Mouse (Mus musculus) intestine, embryonic 16.5 days (tissue): ENCODE results near the gene Slc30a4. TPM values are rescaled to one million over a fixed set of nuclear protein-coding genes. Genes with fewer than 3 reads are reported as not detected.

Experiments used
- ATAC-seq: fragments of 200-750 bp; cut with Nextera tagmentation; 2 replicates; pipeline ENCODE4 v1.8.0; 2017; ENCODE audit warnings: moderate TSS enrichment, moderate library complexity
- H3K27ac ChIP-seq: fragments of 300-500 bp; sonication (generic); 2 replicates; pipeline ENCODE4 v1.5.1; 2014; ENCODE audit warnings: mild to moderate bottlenecking, low read length
- H3K27me3 ChIP-seq: fragments of 300-500 bp; sonication (generic); replicated peaks from 2 replicates; pipeline ENCODE4 v1.6.1; 2014; ENCODE audit warnings: low read length, control low read depth, mixed read lengths; ENCODE audit not compliant: control insufficient read depth, insufficient read depth
- H3K36me3 ChIP-seq: fragments of 300-500 bp; sonication (generic); 2 replicates; pipeline ENCODE4 v1.6.1; 2014; ENCODE audit warnings: low read length, control low read depth; ENCODE audit not compliant: control insufficient read depth, insufficient read depth
- H3K4me1 ChIP-seq: fragments of 300-500 bp; sonication (generic); 2 replicates; pipeline ENCODE4 v1.6.1; 2014; ENCODE audit warnings: low read length, control low read depth, mixed read lengths; ENCODE audit not compliant: control insufficient read depth, insufficient read depth
- H3K4me2 ChIP-seq: fragments of 300-500 bp; sonication (generic); 2 replicates; pipeline ENCODE4 v1.6.1; 2014; ENCODE audit warnings: low read depth, low read length, control low read depth
- H3K4me3 ChIP-seq: fragments of 300-500 bp; sonication (generic); 2 replicates; pipeline ENCODE4 v1.5.1; 2014; ENCODE audit warnings: mild to moderate bottlenecking, low read length
- H3K9ac ChIP-seq: fragments of 300-500 bp; sonication (generic); 2 replicates; pipeline ENCODE4 v1.6.1; 2014; ENCODE audit warnings: low read depth, low read length
- H3K9me3 ChIP-seq: fragments of 300-500 bp; sonication (generic); 2 replicates; pipeline ENCODE4 v1.6.1; 2016; ENCODE audit warnings: low read length, control low read depth; ENCODE audit not compliant: control insufficient read depth
- WGBS: fragments of 180-500 bp; shearing (Covaris S2); extraction: QIAGEN DNeasy Blood & Tissue Kit; methylation state at CpG from one replicate; pipeline ENCODE4 v1.1.7; 2014; 5-methylcytosine and 5-hydroxymethylcytosine counted together
- polyA plus RNA-seq: library from polyadenylated mRNA; unstranded; fragments of >200 nt; fragmentation: Nextera tagmentation; extraction: Ambion mirVana; gene quantifications from 2 replicates; pipeline ENCODE4 v1.2.1, GENCODE M21; 2015

Slc30a4 gene
- polyA plus RNA-seq, 1 experiment from 2014 or later, result 8.1 TPM

DNA sequence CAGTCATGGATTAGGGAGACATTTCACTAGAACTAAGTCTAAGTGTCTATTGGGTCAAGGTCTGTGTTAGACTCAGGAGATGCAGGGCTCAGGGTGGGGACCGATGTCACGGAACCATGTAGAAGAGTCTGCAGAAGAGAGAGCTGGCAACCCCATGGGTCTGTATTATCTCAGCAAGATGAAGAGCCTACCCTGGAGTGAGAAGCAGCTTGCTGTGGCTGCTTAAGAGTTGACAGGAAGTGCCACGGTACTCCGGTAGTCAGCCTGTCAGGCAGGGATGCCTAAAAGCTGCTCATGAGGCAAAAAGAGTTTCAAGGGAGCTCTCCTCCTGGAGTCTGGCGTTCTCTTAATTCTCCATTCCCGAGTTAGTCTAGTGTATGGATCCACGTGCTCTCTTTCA is 42.6 kb downstream of the Slc30a4 start:
- H3K9me3 ChIP-seq, result no peaks in the 10 kb centered on the region
- no peak for ATAC-seq
- no peaks in the 10 kb centered on the region for H3K27me3 ChIP-seq
- H3K9ac ChIP-seq, result no peak overlapping the region
- H3K4me3 ChIP-seq, result no peak overlapping the region
- no peak overlapping the region for H3K27ac ChIP-seq
- no peaks in the 10 kb centered on the region for H3K36me3 ChIP-seq
- H3K4me2 ChIP-seq, result no peak overlapping the region
- peaks cover 20% of the 10 kb centered on the region for H3K4me1 ChIP-seq
- WGBS, result 72% methylated on average over 7 of the region's 7 CpGs

DNA sequence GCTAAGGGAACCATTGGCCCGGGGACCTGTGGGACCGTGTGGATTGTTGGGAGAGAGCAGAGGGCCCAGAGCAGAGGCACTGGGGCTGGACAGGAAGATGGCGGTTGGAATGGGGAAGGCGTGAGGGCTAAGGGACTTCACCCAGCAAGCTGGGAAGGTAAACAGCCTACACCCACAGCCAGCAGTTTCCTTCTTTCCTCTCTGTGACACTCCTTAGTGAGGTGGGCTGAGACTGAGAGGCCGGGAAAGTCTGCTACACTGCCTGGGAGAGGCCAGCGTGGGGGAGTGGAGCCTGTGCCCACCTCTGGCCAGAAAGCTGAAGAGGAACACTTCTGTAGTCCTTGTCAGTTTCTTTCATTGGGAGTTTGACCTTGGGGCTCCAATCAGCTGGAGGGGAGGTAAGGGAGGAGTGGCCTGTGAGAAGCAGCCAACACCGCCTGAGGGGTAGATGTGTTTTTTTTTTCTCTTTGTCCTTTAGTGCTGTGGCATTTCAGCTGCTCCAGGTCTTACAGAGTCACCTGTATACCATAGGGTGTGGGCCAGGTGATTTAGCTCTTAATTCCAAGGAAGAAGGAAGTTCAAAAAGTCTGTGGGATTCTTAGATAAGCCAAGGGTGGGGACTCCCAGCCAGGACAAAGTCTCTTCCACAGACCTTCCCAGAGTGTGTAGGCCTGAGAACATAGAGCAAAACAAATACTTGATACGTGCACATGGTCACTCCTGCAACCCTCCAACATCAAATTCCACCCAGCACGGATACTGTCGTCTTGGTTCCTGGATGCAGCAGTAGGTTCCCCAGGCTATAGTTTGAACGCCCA is 44.5 kb downstream of the Slc30a4 start:
- Histone ChIP-seq H3K4me2 (peak overlapping the region; percentile 30; the same call in 1 of the 2 replicates), H3K36me3 (no peaks in the 10 kb centered on the region), H3K4me1 (peaks cover 20% of the 10 kb centered on the region), H3K4me3 (no peak overlapping the region), H3K9ac (peak overlapping the region; percentile 40), H3K27me3 (no peaks in the 10 kb centered on the region), H3K27ac (peak overlapping the region; percentile 98), H3K9me3 (no peaks in the 10 kb centered on the region)
- WGBS, result 63% methylated on average over 11 of the region's 11 CpGs
- peak; percentile 96 for ATAC-seq

DNA sequence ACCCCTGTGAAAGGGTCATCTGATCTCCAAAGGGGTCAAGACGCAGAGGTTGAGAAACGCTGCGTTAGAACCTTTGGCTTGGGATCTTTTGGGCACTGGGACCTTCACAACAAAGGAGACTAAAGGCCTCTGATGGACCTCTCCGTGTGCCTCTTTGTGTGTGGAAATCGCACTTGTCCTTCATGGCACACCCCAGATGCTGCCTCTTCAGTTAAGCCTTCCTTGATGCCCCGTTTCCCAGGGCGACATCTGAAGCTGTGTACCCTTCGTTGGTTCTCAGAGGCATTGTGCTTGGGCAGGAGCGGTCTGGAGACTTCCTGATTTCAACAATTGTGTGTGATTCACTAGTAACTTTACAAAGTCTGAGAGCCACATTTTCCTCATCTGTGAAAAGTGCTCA is 45.7 kb downstream of the Slc30a4 start:
- peak overlapping the region; percentile 98 for H3K27ac ChIP-seq
- H3K4me1 ChIP-seq, result peaks cover 20% of the 10 kb centered on the region
- H3K36me3 ChIP-seq, result no peaks in the 10 kb centered on the region
- no peak overlapping the region for H3K9ac ChIP-seq
- H3K4me2 ChIP-seq, result no peak overlapping the region
- H3K4me3 ChIP-seq, result no peak overlapping the region
- no peaks in the 10 kb centered on the region for H3K9me3 ChIP-seq
- ATAC-seq, result no peak
- no peaks in the 10 kb centered on the region for H3K27me3 ChIP-seq
- 61% methylated on average over 9 of the region's 9 CpGs for WGBS

DNA sequence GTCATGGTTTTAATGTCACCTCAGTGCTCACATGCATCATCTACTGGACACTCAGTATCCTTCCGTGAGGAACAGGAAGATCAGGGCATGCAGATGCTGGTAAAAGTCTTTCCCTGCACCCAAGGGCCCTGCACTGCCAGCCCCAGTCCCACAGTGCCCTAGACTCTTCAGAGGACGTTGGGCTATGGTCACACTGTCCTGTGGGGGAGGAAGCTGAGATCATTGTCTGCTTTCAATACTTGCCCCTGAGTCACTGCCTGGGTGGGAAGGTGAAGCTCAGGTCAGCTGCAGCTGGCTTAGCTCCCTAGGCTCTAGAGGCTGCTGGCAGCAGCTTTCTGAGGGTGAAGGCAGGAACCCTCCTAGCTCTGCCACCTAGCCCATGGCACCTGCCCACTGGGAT is 46.4 kb downstream of the Slc30a4 start:
- ATAC-seq, result no peak
- H3K9ac ChIP-seq, result no peak overlapping the region
- peaks cover 20% of the 10 kb centered on the region for H3K4me1 ChIP-seq
- H3K27ac ChIP-seq, result no peak overlapping the region
- H3K27me3 ChIP-seq, result no peaks in the 10 kb centered on the region
- H3K9me3 ChIP-seq, result no peaks in the 10 kb centered on the region
- no peak overlapping the region for H3K4me3 ChIP-seq
- WGBS, result 59% methylated on average over 2 of the region's 2 CpGs
- H3K4me2 ChIP-seq, result no peak overlapping the region
- no peaks in the 10 kb centered on the region for H3K36me3 ChIP-seq

DNA sequence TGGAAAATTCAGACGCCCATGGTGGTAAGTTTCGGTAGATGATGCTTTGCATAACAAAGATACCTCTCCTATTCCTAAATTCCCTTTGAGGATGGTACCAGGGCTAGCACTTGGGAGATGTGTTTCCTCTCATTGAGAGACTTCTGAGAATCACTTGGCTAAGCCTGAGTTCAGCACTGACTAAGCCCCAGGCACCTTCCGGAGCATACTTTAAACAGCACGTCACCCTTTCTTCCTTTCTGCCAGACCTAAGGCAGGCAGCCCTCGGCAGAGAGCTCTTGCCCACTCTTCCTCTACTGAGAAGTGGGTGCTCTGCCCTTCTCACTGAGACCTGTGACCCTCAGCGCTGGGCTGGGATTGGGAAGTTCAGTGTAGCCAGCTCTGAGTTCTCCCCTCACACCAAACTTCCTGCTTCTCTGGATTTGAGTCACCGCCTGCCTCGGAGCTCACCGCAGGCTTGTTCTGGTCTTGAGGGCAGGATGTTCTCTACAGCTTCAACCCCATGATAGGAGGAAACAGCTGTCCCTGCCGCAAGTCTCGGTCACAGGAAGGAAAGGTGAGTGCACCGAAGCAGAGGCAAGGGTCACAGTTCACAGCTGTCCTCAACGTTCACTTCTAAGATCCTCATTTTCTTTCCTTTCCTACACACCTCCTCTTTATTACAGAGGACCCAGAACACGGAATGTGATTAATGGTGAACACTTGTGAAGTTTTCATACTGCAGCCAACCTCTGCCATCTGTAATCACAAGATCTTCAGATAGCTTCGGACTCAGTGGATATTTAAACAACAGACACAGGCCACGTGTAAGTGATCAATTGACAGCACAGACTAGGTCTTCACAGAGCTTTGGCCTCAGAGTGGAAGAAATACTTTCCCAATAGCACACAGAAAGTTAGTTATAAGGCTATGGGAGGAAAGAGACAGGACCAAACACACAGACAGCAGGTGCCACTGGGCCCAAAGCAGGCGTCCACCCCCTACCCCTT is 50.1 kb downstream of the Slc30a4 start:
- Histone ChIP-seq H3K4me1 (peaks cover 11% of the 10 kb centered on the region), H3K36me3 (no peaks in the 10 kb centered on the region), H3K27ac (no peak overlapping the region), H3K27me3 (no peaks in the 10 kb centered on the region), H3K4me2 (no peak overlapping the region), H3K9me3 (no peaks in the 10 kb centered on the region), H3K9ac (no peak overlapping the region), H3K4me3 (no peak overlapping the region)
- ATAC-seq, result peak; percentile 41
- WGBS, result 53% methylated on average over 17 of the region's 17 CpGs

- ATAC-seq, result no peak
- Histone ChIP-seq H3K27me3 (no peaks in the 10 kb centered on the region), H3K4me3 (no peak overlapping the region), H3K9ac (no peak overlapping the region), H3K4me2 (no peak overlapping the region), H3K36me3 (no peaks in the 10 kb centered on the region), H3K27ac (no peak overlapping the region), H3K9me3 (no peaks in the 10 kb centered on the region), H3K4me1 (no peaks in the 10 kb centered on the region)
- 32% methylated on average over 5 of the region's 5 CpGs for WGBS
Measured at GRCm38 (mm10) chr2:122638673-122639072, 63.8 kb downstream of the Slc30a4 start.

- peak overlapping the region; percentile 88 for H3K4me2 ChIP-seq
- WGBS, result 34% methylated on average over 12 of the region's 12 CpGs
- no peak overlapping the region for H3K27ac ChIP-seq
- ATAC-seq, result no peak
- H3K4me1 ChIP-seq, result no peaks in the 10 kb centered on the region
- 0 out of 2 replicates have a peak, but pooled peaks cover 2% of the 10 kb centered on the region for H3K36me3 ChIP-seq
- no peaks in the 10 kb centered on the region for H3K27me3 ChIP-seq
- H3K4me3 ChIP-seq, result peak overlapping the region; percentile 55
- H3K9me3 ChIP-seq, result no peaks in the 10 kb centered on the region
- H3K9ac ChIP-seq, result peak overlapping the region; percentile 66
Measured at GRCm38 (mm10) chr2:122638029-122638428, 64.4 kb downstream of the Slc30a4 start.

DNA sequence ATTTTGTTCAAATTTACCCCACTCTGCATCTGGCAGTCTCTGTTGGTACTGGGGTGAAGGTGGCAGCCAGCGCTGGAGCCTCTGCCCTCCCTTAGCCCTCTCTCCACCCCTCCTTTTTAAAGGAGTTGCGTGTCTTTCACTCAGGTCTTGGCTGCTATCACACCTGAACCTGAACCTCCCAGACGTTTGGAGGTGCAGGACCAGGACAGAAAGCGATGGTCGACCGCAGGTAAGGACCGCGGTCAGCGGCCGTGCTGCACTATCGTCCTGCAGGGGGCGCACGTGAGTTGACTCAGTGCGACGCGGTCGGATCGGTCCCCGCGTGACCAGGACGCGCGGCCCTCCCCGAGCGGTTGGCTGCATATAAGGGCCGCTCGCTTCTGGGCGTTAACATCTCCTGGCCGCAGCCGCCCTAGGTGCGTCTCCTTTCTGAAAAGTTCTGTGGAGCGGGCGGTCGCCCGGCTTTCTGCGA is 64.9 kb downstream of the Slc30a4 start:
- peak; percentile 79 for ATAC-seq
- peak overlapping the region; percentile 88 for H3K4me2 ChIP-seq
- peak overlapping the region; percentile 55 for H3K4me3 ChIP-seq
- H3K27ac ChIP-seq, result no peak overlapping the region
- no peaks in the 10 kb centered on the region for H3K27me3 ChIP-seq
- H3K36me3 ChIP-seq, result 0 out of 2 replicates have a peak, but pooled peaks cover 4% of the 10 kb centered on the region
- no peaks in the 10 kb centered on the region for H3K4me1 ChIP-seq
- H3K9ac ChIP-seq, result peak overlapping the region; percentile 66
- no peaks in the 10 kb centered on the region for H3K9me3 ChIP-seq
- WGBS, result 1% methylated on average over 36 of the region's 36 CpGs

DNA sequence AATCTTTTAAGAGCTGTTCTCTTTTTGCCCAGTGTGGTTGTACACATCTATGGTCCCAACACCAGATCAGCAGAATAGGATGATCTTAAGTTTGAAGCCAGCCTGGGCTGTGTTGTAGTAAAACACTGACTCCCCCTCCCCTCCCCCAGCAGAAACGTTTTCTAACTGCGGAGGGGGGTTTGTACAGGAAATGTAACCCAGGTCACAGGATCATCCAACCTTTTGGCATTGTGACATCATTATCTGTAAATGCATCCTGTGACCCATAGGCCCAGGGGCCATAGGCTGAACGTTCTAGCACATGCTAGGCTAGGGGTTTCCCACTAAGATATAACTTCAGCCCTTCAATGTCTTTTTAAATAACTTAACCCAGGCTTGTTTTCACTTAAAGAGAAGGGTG is 65.8 kb downstream of the Slc30a4 start, which contains the start of gene AA467197:
Gene AA467197, plus strand, starts transcription at position 301 of the 400 bp plus-strand sequence.
- Histone ChIP-seq H3K27me3 (no peaks in the 10 kb centered on the region), H3K9ac (peak within 1 kb of the TSS; percentile 66), H3K4me1 (peaks cover 2% of the 10 kb centered on the region; the same call in 1 of the 2 replicates), H3K27ac (no peak within 1 kb of the TSS), H3K4me3 (peak within 1 kb of the TSS; percentile 55), H3K36me3 (0 out of 2 replicates have a peak, but pooled peaks cover 4% of the 10 kb centered on the region), H3K4me2 (peak within 1 kb of the TSS; percentile 88), H3K9me3 (no peaks in the 10 kb centered on the region)
- WGBS, result 46% methylated on average over 3 of the region's 3 CpGs
- no peak for ATAC-seq
